Mouse (Mus musculus) Patski (cell line): Measurements from ENCODE around the gene Galnt14. TPM values are rescaled to one million over a fixed set of nuclear protein-coding genes. Genes with fewer than 3 reads are reported as not detected.

Source experiments
- ATAC-seq: fragments of 100-300 bp; one replicate; pipeline ENCODE4 v1.8.0; 2021
- CTCF ChIA-PET: fragments of 350-600 bp; sonication (Branson Sonifier 250); formaldehyde crosslinking; loops from one replicate; lab custom pipeline; 2022; ENCODE audit warnings: inconsistent platforms; lab: Charles Lee
- POLR2A ChIA-PET: fragments of 350-600 bp; sonication (Branson Sonifier 250); formaldehyde crosslinking; loops from one replicate; lab custom pipeline; 2022; ENCODE audit warnings: antibody characterized with exemption, inconsistent platforms; lab: Charles Lee
- DNase-seq: peaks from one replicate; pipeline ENCODE4 v3.0.0-alpha.2; 2011; ENCODE audit warnings: low read depth, low spot score
- H3K27me3 ChIP-seq: fragments of 371-371 bp; one replicate; pipeline ENCODE4 v1.5.1; 2021
- CTCF ChIP-seq: fragments of 100-300 bp; IDR thresholded peaks from one replicate; pipeline ENCODE4 v1.5.1; 2021
- in situ Hi-C: fragments of 300-500 bp; cut with MboI; formaldehyde crosslinking; loops from 3 replicates; pipeline ENCODE4 v1.11.1; 2018; ENCODE audit warnings: low pct_unique_long_range_greater_than_20kb, mixed read lengths
- polyA plus RNA-seq: library from polyadenylated mRNA; unstranded; gene quantifications from one replicate; pipeline ENCODE4 v1.2.3, GENCODE M21; 2021

Galnt14 gene
- polyA plus RNA-seq, 1 experiment from 2014 or later, result 18.7 TPM

- DNase-seq, result no peak
- TF ChIP-seq CTCF, result no peak
- ChIA-PET CTCF (no interaction called here), POLR2A (no interaction called here)
- H3K27me3 ChIP-seq, result no peaks in the 10 kb centered on the region
- no peak for ATAC-seq
- in situ Hi-C loops, result no loop called here
Observed at GRCm38 (mm10) chr17:73458741-73459140, 251.5 kb downstream of the Galnt14 start.

- TF ChIP-seq CTCF, result no peak
- ChIA-PET CTCF (interaction anchor here (1.1 to 1.5 kb wide), 2 partner anchors 9 to 14 kb away, joined by 3 to 5 read pairs; no protein-coding TSS in a partner anchor), POLR2A (no interaction called here)
- in situ Hi-C loops, result no loop called here
- no peaks in the 10 kb centered on the region for H3K27me3 ChIP-seq
- DNase-seq (no peak), ATAC-seq (no peak)
Observed at GRCm38 (mm10) chr17:73456551-73456950, 253.7 kb downstream of the Galnt14 start.

GRCm38 (mm10) chr17:73453646-73454045 lies 256.6 kb downstream of the Galnt14 start:
- DNase-seq (no peak), ATAC-seq (no peak)
- no peaks in the 10 kb centered on the region for H3K27me3 ChIP-seq
- in situ Hi-C loops, result no loop called here
- ChIA-PET CTCF (interaction anchor here (1.4 kb wide), 1 partner anchor 20 kb away, joined by 4 read pairs; no protein-coding TSS in a partner anchor), POLR2A (no interaction called here)
- TF ChIP-seq CTCF, result no peak

GRCm38 (mm10) chr17:73452151-73452760 lies 258.0 kb downstream of the Galnt14 start:
- ChIA-PET POLR2A (no interaction called here), CTCF (interaction anchor here (1.4 kb wide), 1 partner anchor 18 kb away, joined by 4 read pairs; no protein-coding TSS in a partner anchor)
- ATAC-seq (no peak), DNase-seq (no peak)
- no peak for TF ChIP-seq CTCF
- H3K27me3 ChIP-seq, result no peaks in the 10 kb centered on the region
- in situ Hi-C loops, result no loop called here

- in situ Hi-C loops, result no loop called here
- DNase-seq, result no peak
- H3K27me3 ChIP-seq, result no peaks in the 10 kb centered on the region
- ChIA-PET CTCF (interaction anchor here (1.1 kb wide), 1 partner anchor 39 kb away, joined by 3 read pairs; no protein-coding TSS in a partner anchor), POLR2A (no interaction called here)
- TF ChIP-seq CTCF, result no peak
- no peak for ATAC-seq
Observed at GRCm38 (mm10) chr17:73449104-73449503, 261.1 kb downstream of the Galnt14 start.

Other genes with a start within 250 kb of the Galnt14 start
- gene Ehd3, start 93.7 kb upstream of the Galnt14 start, polyA plus RNA-seq, result 2.8 TPM
- 5.0 TPM for gene Xdh, start 239.7 kb upstream of the Galnt14 start, polyA plus RNA-seq